Mouse (Mus musculus) hindbrain, embryonic 11.5 days (tissue): ENCODE measurements around the gene Srsf3. TPM values are rescaled to one million over a fixed set of nuclear protein-coding genes. Genes with fewer than 3 reads are reported as not detected.

Source experiments
- ATAC-seq: fragments of 200-750 bp; cut with Nextera tagmentation; 2 replicates; pipeline ENCODE4 v1.8.0; 2017; ENCODE audit warnings: mild to moderate bottlenecking, moderate TSS enrichment, moderate library complexity; ENCODE audit not compliant: low FRiP score
- DNase-seq: peaks from one replicate; pipeline ENCODE4 v3.0.0-alpha.2; 2015; ENCODE audit warnings: low spot score
- H3K27ac ChIP-seq: fragments of 300-500 bp; sonication (generic); 2 replicates; pipeline ENCODE4 v1.5.1; 2014; ENCODE audit warnings: mild to moderate bottlenecking, low read depth, low read length
- H3K27me3 ChIP-seq: fragments of 300-500 bp; sonication (generic); 2 replicates; pipeline ENCODE4 v1.6.1; 2014; ENCODE audit warnings: mild to moderate bottlenecking, low read length, moderate library complexity, mixed read lengths; ENCODE audit not compliant: control insufficient read depth, insufficient read depth
- H3K36me3 ChIP-seq: fragments of 300-500 bp; sonication (generic); 2 replicates; pipeline ENCODE4 v1.6.1; 2014; ENCODE audit warnings: mild to moderate bottlenecking, low read length, moderate library complexity, mixed read lengths; ENCODE audit not compliant: control insufficient read depth, insufficient read depth
- H3K4me1 ChIP-seq: fragments of 300-500 bp; sonication (generic); replicated peaks from 2 replicates; pipeline ENCODE4 v1.6.1; 2014; ENCODE audit warnings: low read length, mixed read lengths; ENCODE audit not compliant: control insufficient read depth, insufficient read depth
- H3K4me2 ChIP-seq: fragments of 300-500 bp; sonication (generic); replicated peaks from 2 replicates; pipeline ENCODE4 v1.6.1; 2014; ENCODE audit warnings: mild to moderate bottlenecking, low read depth, low read length
- H3K4me3 ChIP-seq: fragments of 300-500 bp; sonication (generic); 2 replicates; pipeline ENCODE4 v1.5.1; 2014; ENCODE audit warnings: low read depth, low read length
- H3K9ac ChIP-seq: fragments of 300-500 bp; sonication (generic); 2 replicates; pipeline ENCODE4 v1.6.1; 2014; ENCODE audit warnings: low read depth, low read length
- H3K9me3 ChIP-seq: fragments of 300-500 bp; sonication (generic); 2 replicates; pipeline ENCODE4 v1.6.1; 2016; ENCODE audit warnings: low read length; ENCODE audit not compliant: control insufficient read depth
- WGBS: fragments of 180-500 bp; shearing (Covaris S2); extraction: QIAGEN DNeasy Blood & Tissue Kit; methylation state at CpG from one replicate; pipeline ENCODE4 v1.1.7; 2014; 5-methylcytosine and 5-hydroxymethylcytosine counted together
- polyA plus RNA-seq: library from polyadenylated mRNA; unstranded; fragments of >200 nt; fragmentation: Nextera tagmentation; extraction: Ambion mirVana; gene quantifications from 2 replicates; pipeline ENCODE4 v1.2.1, GENCODE M21; 2014

Srsf3 gene
- polyA plus RNA-seq, 1 experiment from 2014 or later = 854 TPM

- H3K9me3 ChIP-seq = no peaks in the 10 kb centered on the region
- H3K27me3 ChIP-seq = peaks cover 16% of the 10 kb centered on the region
- H3K4me2 ChIP-seq = 0 out of 2 replicates have a peak overlapping the region, but pooled peaks have one; percentile 26
- ATAC-seq = no peak
- no peak overlapping the region for H3K27ac ChIP-seq
- H3K36me3 ChIP-seq = no peaks in the 10 kb centered on the region
- no peak overlapping the region for H3K4me3 ChIP-seq
- peak; percentile 51 for DNase-seq
- peaks cover 5% of the 10 kb centered on the region for H3K4me1 ChIP-seq
- H3K9ac ChIP-seq = no peak overlapping the region
- WGBS = under 1% methylated on average over 23 of the region's 23 CpGs
These were observed 48.6 kb downstream of the Srsf3 start for GRCm38 (mm10) chr17:29080758-29081617.

- Histone ChIP-seq H3K9ac (no peak overlapping the region), H3K9me3 (no peaks in the 10 kb centered on the region), H3K4me3 (no peak overlapping the region), H3K36me3 (no peaks in the 10 kb centered on the region), H3K27me3 (peaks cover 16% of the 10 kb centered on the region), H3K27ac (no peak overlapping the region; the same call in 1 of the 2 replicates), H3K4me2 (peak overlapping the region; percentile 26; the same call in 1 of the 2 replicates), H3K4me1 (peaks cover 5% of the 10 kb centered on the region)
- 3% methylated on average over 21 of the region's 21 CpGs for WGBS
- DNase-seq (peak; percentile 39), ATAC-seq (no peak)
These were observed 49.4 kb downstream of the Srsf3 start for GRCm38 (mm10) chr17:29081618-29082381.

GRCm38 (mm10) chr17:29083586-29083985, 51.2 kb downstream of the Srsf3 start:
- Histone ChIP-seq H3K27me3 (peaks cover 16% of the 10 kb centered on the region), H3K9ac (no peak overlapping the region), H3K27ac (no peak overlapping the region), H3K4me3 (no peak overlapping the region), H3K4me1 (peaks cover 5% of the 10 kb centered on the region), H3K36me3 (no peaks in the 10 kb centered on the region), H3K4me2 (no peak overlapping the region), H3K9me3 (no peaks in the 10 kb centered on the region)
- no peak for DNase-seq
- ATAC-seq = no peak
- 94% methylated on average over 8 of the region's 8 CpGs for WGBS

- no peak overlapping the region for H3K27ac ChIP-seq
- no peak for ATAC-seq
- 93% methylated on average over 7 of the region's 7 CpGs for WGBS
These were observed 52.2 kb downstream of the Srsf3 start for GRCm38 (mm10) chr17:29084656-29085055.

GRCm38 (mm10) chr17:29085266-29085665, 52.8 kb downstream of the Srsf3 start:
- H3K36me3 ChIP-seq = no peaks in the 10 kb centered on the region
- WGBS = 84% methylated on average over 10 of the region's 10 CpGs
- H3K4me3 ChIP-seq = no peak overlapping the region
- DNase-seq = no peak
- ATAC-seq = no peak
- H3K27me3 ChIP-seq = peaks cover 16% of the 10 kb centered on the region
- no peaks in the 10 kb centered on the region for H3K9me3 ChIP-seq
- no peak overlapping the region for H3K27ac ChIP-seq
- no peak overlapping the region for H3K4me2 ChIP-seq
- H3K9ac ChIP-seq = no peak overlapping the region
- peaks cover 5% of the 10 kb centered on the region for H3K4me1 ChIP-seq

More at GRCm38 (mm10) chr17:29084656-29085055, 52.2 kb downstream of the Srsf3 start:
- Histone ChIP-seq H3K4me2 (no peak overlapping the region), H3K4me1 (peaks cover 5% of the 10 kb centered on the region), H3K4me3 (no peak overlapping the region), H3K36me3 (no peaks in the 10 kb centered on the region), H3K9me3 (no peaks in the 10 kb centered on the region), H3K9ac (no peak overlapping the region), H3K27me3 (peaks cover 16% of the 10 kb centered on the region)
- no peak for DNase-seq

- no peak overlapping the region for H3K27ac ChIP-seq
- DNase-seq (no peak), ATAC-seq (no peak)
- H3K4me1 ChIP-seq = no peaks in the 10 kb centered on the region
- no peaks in the 10 kb centered on the region for H3K9me3 ChIP-seq
- H3K36me3 ChIP-seq = no peaks in the 10 kb centered on the region
- H3K4me3 ChIP-seq = no peak overlapping the region
- H3K4me2 ChIP-seq = no peak overlapping the region
- H3K27me3 ChIP-seq = peaks cover 2% of the 10 kb centered on the region
- 74% methylated on average over 4 of the region's 4 CpGs for whole genome bisulfite sequencing
- no peak overlapping the region for H3K9ac ChIP-seq
These were observed 54.5 kb downstream of the Srsf3 start for GRCm38 (mm10) chr17:29086916-29087315.

- Histone ChIP-seq H3K36me3 (no peaks in the 10 kb centered on the region), H3K27me3 (peaks cover 24% of the 10 kb centered on the region), H3K9me3 (no peaks in the 10 kb centered on the region), H3K9ac (no peak within 1 kb of the TSS), H3K4me1 (peaks cover 12% of the 10 kb centered on the region), H3K4me2 (no peak within 1 kb of the TSS), H3K4me3 (no peak within 1 kb of the TSS), H3K27ac (no peak within 1 kb of the TSS)
- 82% methylated on average over 3 of the region's 3 CpGs for WGBS
- ATAC-seq (no peak), DNase-seq (no peak)
These were observed 58.3 kb downstream of the Srsf3 start, which contains the start of gene Cdkn1a for GRCm38 (mm10) chr17:29090776-29091175. Gene Cdkn1a (plus strand): TSS chr17:29090976.

- WGBS = 55% methylated on average over 6 of the region's 6 CpGs
- no peak overlapping the region for H3K4me3 ChIP-seq
- ATAC-seq (no peak), DNase-seq (no peak)
- H3K36me3 ChIP-seq = no peaks in the 10 kb centered on the region
- H3K4me1 ChIP-seq = peaks cover 12% of the 10 kb centered on the region
- H3K9me3 ChIP-seq = no peaks in the 10 kb centered on the region
- H3K27ac ChIP-seq = no peak overlapping the region
- no peak overlapping the region for H3K9ac ChIP-seq
- no peak overlapping the region for H3K4me2 ChIP-seq
- H3K27me3 ChIP-seq = peaks cover 24% of the 10 kb centered on the region
These were observed 59.0 kb downstream of the Srsf3 start for GRCm38 (mm10) chr17:29091348-29091944.
